Mouse (Mus musculus): ENCODE results near the gene Dscam. TPM values are rescaled to one million over a fixed set of nuclear protein-coding genes. Genes with fewer than 3 reads are reported as not detected.

Gene Dscam
- polyA plus RNA-seq, 1 experiment: under 0.01 TPM

GRCm38 (mm10) chr16:96725071-96725724, 445.4 kb downstream of the Dscam start:
- Histone ChIP-seq H3ac (ENCODE audit: control insufficient read depth, insufficient read length) (no peak overlapping the region), H3K27me3 (ENCODE audit: control insufficient read depth, insufficient read depth, insufficient read length) (no peaks in the 10 kb centered on the region), H3K79me2 (ENCODE audit: control insufficient read depth, insufficient read depth) (no peaks in the 10 kb centered on the region), H3K36me3 (ENCODE audit: control insufficient read depth, insufficient read depth) (no peaks in the 10 kb centered on the region), H3K4me2 (ENCODE audit: low read depth) (no peak overlapping the region), H3K4me3 (no peak overlapping the region)
- TF ChIP-seq E2F4 (IDR thresholded peaks at IDR 0.05; ENCODE audit: insufficient read depth): no peak
- TF ChIP-seq POLR2A (IDR thresholded peaks at IDR 0.05; ENCODE audit: insufficient read length, low read depth): no peak
- no peak for TF ChIP-seq USF1 (IDR thresholded peaks at IDR 0.05; ENCODE audit: low read depth)
- no peak for TF ChIP-seq TCF12 (IDR thresholded peaks at IDR 0.05; ENCODE audit: insufficient read depth, poor library complexity, severe bottlenecking)
- no peak for TF ChIP-seq MAX (IDR thresholded peaks at IDR 0.05; ENCODE audit: low read depth)
- TF ChIP-seq SRF (IDR thresholded peaks at IDR 0.05; ENCODE audit: control insufficient read depth, insufficient read length, low read depth): no peak

DNA sequence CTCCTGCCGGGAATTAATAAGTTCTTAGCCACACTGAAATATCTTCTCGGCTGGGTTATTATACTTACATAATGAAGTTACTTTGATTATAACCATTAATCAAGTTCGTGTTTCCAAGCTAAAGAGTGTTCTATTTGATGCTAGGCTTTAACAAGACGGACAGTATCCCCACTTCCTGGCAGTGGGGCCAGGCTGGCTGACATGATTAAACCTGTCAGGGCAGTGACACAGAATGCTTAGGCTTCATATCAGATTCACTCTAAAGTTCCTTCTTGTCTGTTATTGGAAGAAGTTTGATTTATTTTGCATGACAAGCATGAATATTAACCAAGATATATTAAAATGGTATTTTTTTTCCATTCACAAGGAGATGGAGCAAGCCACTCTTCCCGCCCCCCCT, 446.0 kb downstream of the Dscam start:
- Histone ChIP-seq H3K4me3 (no peak overlapping the region), H3K4me2 (ENCODE audit: low read depth) (no peak overlapping the region), H3K36me3 (ENCODE audit: control insufficient read depth, insufficient read depth) (no peaks in the 10 kb centered on the region), H3ac (ENCODE audit: control insufficient read depth, insufficient read length) (no peak overlapping the region), H3K79me2 (ENCODE audit: control insufficient read depth, insufficient read depth) (no peaks in the 10 kb centered on the region), H3K27me3 (ENCODE audit: control insufficient read depth, insufficient read depth, insufficient read length) (no peaks in the 10 kb centered on the region)
- no peak for TF ChIP-seq CEBPB (IDR thresholded peaks at IDR 0.05; ENCODE audit: insufficient read depth, poor library complexity, severe bottlenecking)
- no peak for TF ChIP-seq SRF (IDR thresholded peaks at IDR 0.05; ENCODE audit: control insufficient read depth, insufficient read length, low read depth)
- TF ChIP-seq REST (IDR thresholded peaks at IDR 0.05; ENCODE audit: insufficient read depth, insufficient read length): no peak

GRCm38 (mm10) chr16:96724123-96724522, 446.4 kb downstream of the Dscam start:
- H3ac ChIP-seq (ENCODE audit: control insufficient read depth, insufficient read length): no peak overlapping the region
- H3K79me2 ChIP-seq (ENCODE audit: control insufficient read depth, insufficient read depth): no peaks in the 10 kb centered on the region
- no peak overlapping the region for H3K4me2 ChIP-seq (ENCODE audit: low read depth)
- H3K36me3 ChIP-seq (ENCODE audit: control insufficient read depth, insufficient read depth): no peaks in the 10 kb centered on the region
- no peaks in the 10 kb centered on the region for H3K27me3 ChIP-seq (ENCODE audit: control insufficient read depth, insufficient read depth, insufficient read length)
- H3K4me3 ChIP-seq: no peak overlapping the region
- no peak for TF ChIP-seq POLR2A (IDR thresholded peaks at IDR 0.05; ENCODE audit: insufficient read length, low read depth)
- TF ChIP-seq CEBPB (IDR thresholded peaks at IDR 0.05; ENCODE audit: insufficient read depth, poor library complexity, severe bottlenecking): no peak
- TF ChIP-seq USF1 (IDR thresholded peaks at IDR 0.05; ENCODE audit: low read depth): no peak
- no peak for TF ChIP-seq SRF (IDR thresholded peaks at IDR 0.05; ENCODE audit: control insufficient read depth, insufficient read length, low read depth)
- TF ChIP-seq MYOG (IDR thresholded peaks at IDR 0.05; ENCODE audit: control insufficient read depth in 1 of 3, insufficient read depth in 1 of 3, insufficient read length in 2 of 3, low read depth in 2 of 3): no peak
- TF ChIP-seq MAX (IDR thresholded peaks at IDR 0.05; ENCODE audit: low read depth): no peak
- no peak for TF ChIP-seq E2F4 (IDR thresholded peaks at IDR 0.05; ENCODE audit: insufficient read depth)
- no peak for TF ChIP-seq POLR2AphosphoS2 (IDR thresholded peaks at IDR 0.05; ENCODE audit: insufficient read length, low read depth)
- no peak for TF ChIP-seq TCF12 (IDR thresholded peaks at IDR 0.05; ENCODE audit: insufficient read depth, poor library complexity, severe bottlenecking)
- TF ChIP-seq REST (IDR thresholded peaks at IDR 0.05; ENCODE audit: insufficient read depth, insufficient read length): no peak
- no peak for TF ChIP-seq TCF3 (IDR thresholded peaks at IDR 0.05; ENCODE audit: insufficient read length, low read depth)

DNA sequence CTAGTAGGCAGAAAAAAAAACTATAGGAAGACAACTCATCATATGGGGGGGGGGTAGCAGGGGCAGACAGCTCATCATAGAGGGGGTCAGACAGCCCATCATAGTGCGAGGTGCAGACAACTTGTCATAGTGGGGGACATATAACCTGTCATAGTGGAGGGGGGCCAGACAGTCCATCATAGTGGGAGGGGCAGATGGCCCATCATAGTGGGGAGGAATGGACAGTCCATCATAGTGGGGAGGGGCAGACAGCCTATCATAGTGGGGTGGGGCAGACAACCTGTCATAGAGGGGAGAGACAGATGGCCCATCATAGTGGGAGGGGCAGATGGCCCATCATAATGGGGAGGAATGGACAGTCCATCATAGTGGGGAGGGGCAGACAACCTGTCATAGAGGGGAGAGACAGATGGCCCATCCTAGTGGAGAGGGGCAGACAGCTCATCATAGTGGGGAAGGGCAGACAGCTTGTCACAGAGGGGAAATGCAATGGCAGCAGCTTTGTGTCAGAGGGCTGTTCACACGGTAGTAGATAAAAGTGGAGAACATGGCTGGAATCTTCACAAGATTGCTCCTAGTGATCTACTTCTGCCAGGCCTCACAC, 447.4 kb downstream of the Dscam start:
- no peaks in the 10 kb centered on the region for H3K79me2 ChIP-seq (ENCODE audit: control insufficient read depth, insufficient read depth)
- TF ChIP-seq MYOG (IDR thresholded peaks at IDR 0.05; ENCODE audit: control insufficient read depth in 1 of 3, insufficient read depth in 1 of 3, insufficient read length in 2 of 3, low read depth in 2 of 3) (no peak), CEBPB (IDR thresholded peaks at IDR 0.05; ENCODE audit: insufficient read depth, poor library complexity, severe bottlenecking) (no peak), USF1 (IDR thresholded peaks at IDR 0.05; ENCODE audit: low read depth) (no peak), SRF (IDR thresholded peaks at IDR 0.05; ENCODE audit: control insufficient read depth, insufficient read length, low read depth) (no peak), POLR2AphosphoS2 (IDR thresholded peaks at IDR 0.05; ENCODE audit: insufficient read length, low read depth) (no peak), TCF12 (IDR thresholded peaks at IDR 0.05; ENCODE audit: insufficient read depth, poor library complexity, severe bottlenecking) (no peak), POLR2A (IDR thresholded peaks at IDR 0.05; ENCODE audit: insufficient read length, low read depth) (no peak), TCF3 (IDR thresholded peaks at IDR 0.05; ENCODE audit: insufficient read length, low read depth) (no peak), REST (IDR thresholded peaks at IDR 0.05; ENCODE audit: insufficient read depth, insufficient read length) (no peak), MAX (IDR thresholded peaks at IDR 0.05; ENCODE audit: low read depth) (no peak), MYOD1 (IDR thresholded peaks at IDR 0.05; ENCODE audit: control insufficient read depth in 1 of 3, insufficient read length in 2 of 3, low read depth in 2 of 3) (no peak), E2F4 (IDR thresholded peaks at IDR 0.05; ENCODE audit: insufficient read depth) (no peak)
- no peak overlapping the region for H3ac ChIP-seq (ENCODE audit: control insufficient read depth, insufficient read length)
- no peaks in the 10 kb centered on the region for H3K36me3 ChIP-seq (ENCODE audit: control insufficient read depth, insufficient read depth)
- no peaks in the 10 kb centered on the region for H3K27me3 ChIP-seq (ENCODE audit: control insufficient read depth, insufficient read depth, insufficient read length)
- no peak overlapping the region for H3K4me2 ChIP-seq (ENCODE audit: low read depth)
- H3K4me3 ChIP-seq: no peak overlapping the region

DNA sequence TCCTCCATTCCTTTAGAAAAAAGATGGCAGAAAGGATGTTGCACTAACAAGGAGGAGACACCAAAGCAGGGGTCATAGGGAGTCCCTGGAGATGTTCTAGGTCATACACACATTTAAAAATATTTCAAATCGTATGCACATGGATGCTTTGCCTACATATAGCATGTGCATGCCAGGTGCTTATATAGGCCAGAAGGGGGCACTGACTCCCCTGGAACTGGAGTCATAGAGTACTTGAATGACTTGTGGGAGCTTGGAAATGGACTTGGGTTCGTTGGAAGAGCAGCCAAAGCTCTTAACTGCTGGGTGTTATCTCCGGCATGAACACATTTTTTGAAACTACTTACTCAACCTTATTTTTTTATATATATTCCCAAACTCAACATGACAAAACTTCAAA, 448.4 kb downstream of the Dscam start:
- Histone ChIP-seq H3ac (ENCODE audit: control insufficient read depth, insufficient read length) (no peak overlapping the region), H3K27me3 (ENCODE audit: control insufficient read depth, insufficient read depth, insufficient read length) (no peaks in the 10 kb centered on the region)

More for the DNA sequence above, 448.4 kb downstream of the Dscam start:
- Histone ChIP-seq H3K4me3 (no peak overlapping the region), H3K36me3 (ENCODE audit: control insufficient read depth, insufficient read depth) (no peaks in the 10 kb centered on the region), H3K79me2 (ENCODE audit: control insufficient read depth, insufficient read depth) (no peaks in the 10 kb centered on the region), H3K4me2 (ENCODE audit: low read depth) (no peak overlapping the region)
- TF ChIP-seq CEBPB (IDR thresholded peaks at IDR 0.05; ENCODE audit: insufficient read depth, poor library complexity, severe bottlenecking) (no peak), POLR2A (IDR thresholded peaks at IDR 0.05; ENCODE audit: insufficient read length, low read depth) (no peak), REST (IDR thresholded peaks at IDR 0.05; ENCODE audit: insufficient read depth, insufficient read length) (no peak), USF1 (IDR thresholded peaks at IDR 0.05; ENCODE audit: low read depth) (no peak), SRF (IDR thresholded peaks at IDR 0.05; ENCODE audit: control insufficient read depth, insufficient read length, low read depth) (no peak), MAX (IDR thresholded peaks at IDR 0.05; ENCODE audit: low read depth) (no peak), TCF3 (IDR thresholded peaks at IDR 0.05; ENCODE audit: insufficient read length, low read depth) (no peak), E2F4 (IDR thresholded peaks at IDR 0.05; ENCODE audit: insufficient read depth) (no peak), MYOD1 (IDR thresholded peaks at IDR 0.05; ENCODE audit: control insufficient read depth in 1 of 3, insufficient read length in 2 of 3, low read depth in 2 of 3) (no peak), MYOG (IDR thresholded peaks at IDR 0.05; ENCODE audit: control insufficient read depth in 1 of 3, insufficient read depth in 1 of 3, insufficient read length in 2 of 3, low read depth in 2 of 3) (no peak), POLR2AphosphoS2 (IDR thresholded peaks at IDR 0.05; ENCODE audit: insufficient read length, low read depth) (no peak), TCF12 (IDR thresholded peaks at IDR 0.05; ENCODE audit: insufficient read depth, poor library complexity, severe bottlenecking) (no peak)

All from myocyte (in vitro differentiated cells).